Mouse (Mus musculus) ES-Bruce4 (cell line): ENCODE measurements around the gene Stk38.

Experiments
- CTCF ChIP-seq: IDR thresholded peaks from one replicate; pipeline ENCODE4 v1.8.1; 2011; ENCODE audit warnings: low read depth, low read length
- EP300 ChIP-seq: IDR thresholded peaks from 2 replicates; pipeline ENCODE4 v1.6.1; 2011; ENCODE audit warnings: low read depth, low read length; ENCODE audit not compliant: insufficient read depth
- POLR2A ChIP-seq: IDR thresholded peaks from one replicate; pipeline ENCODE4 v1.8.1; 2011; ENCODE audit warnings: low read length; ENCODE audit not compliant: insufficient read depth

GRCm38 (mm10) chr17:29047697-29048514, 40.1 kb upstream of the Stk38 start:
- TF ChIP-seq CTCF (no peak), POLR2A (no peak), EP300 (no peak)
